Mouse (Mus musculus) kidney, adult 2 months (tissue): ENCODE measurements at regions not wholly inside any gene's neighbourhood (a gene's known extent, or its start where the extent isn't known, plus 50 kb on each side); places are given as distances from the start of the nearest gene placed in this dataset.

ENCODE experiments used
- DNase-seq: peaks from one replicate; pipeline ENCODE4 v3.0.0; 2021
- H3K27ac ChIP-seq: fragments of 200-500 bp; 2 replicates; pipeline ENCODE4 v1.5.1; 2012; ENCODE audit warnings: low read depth, low read length, control low read depth, inconsistent platforms; ENCODE audit not compliant: insufficient read depth
- H3K27me3 ChIP-seq: fragments of 200-500 bp; replicated peaks from 2 replicates; pipeline ENCODE4 v1.6.1; 2012; ENCODE audit warnings: mild to moderate bottlenecking, moderate library complexity, low read length, inconsistent platforms; ENCODE audit not compliant: control insufficient read depth, insufficient read depth
- H3K36me3 ChIP-seq: fragments of 200-500 bp; 2 replicates; pipeline ENCODE4 v1.6.1; 2012; ENCODE audit warnings: mild to moderate bottlenecking, moderate library complexity, low read length, inconsistent platforms; ENCODE audit not compliant: control insufficient read depth, insufficient read depth
- H3K4me1 ChIP-seq: fragments of 200-500 bp; 2 replicates; pipeline ENCODE4 v1.6.1; 2011; ENCODE audit warnings: low read length; ENCODE audit not compliant: control insufficient read depth, insufficient read depth
- H3K4me3 ChIP-seq: fragments of 200-500 bp; 2 replicates; pipeline ENCODE4 v1.5.1; 2011; ENCODE audit warnings: mild to moderate bottlenecking, low read depth, low read length, control low read depth; ENCODE audit not compliant: insufficient read depth
- CTCF ChIP-seq: fragments of 200-500 bp; conservative IDR thresholded peaks from 2 replicates; pipeline ENCODE4 v1.5.1; 2011; ENCODE audit warnings: low read depth, mild to moderate bottlenecking, control low read depth, low read length, moderate library complexity, mixed read lengths; ENCODE audit not compliant: insufficient read depth, insufficient read length
- POLR2A ChIP-seq: fragments of 200-500 bp; IDR thresholded peaks from one replicate; pipeline ENCODE4 v1.6.1; 2011; ENCODE audit warnings: low read depth, low read length, control low read depth
- WGBS: fragments of 180-500 bp; shearing (Covaris S2); methylation state at CpG from one replicate; pipeline ENCODE4 v1.1.7; 2018; 5-methylcytosine and 5-hydroxymethylcytosine counted together

DNA sequence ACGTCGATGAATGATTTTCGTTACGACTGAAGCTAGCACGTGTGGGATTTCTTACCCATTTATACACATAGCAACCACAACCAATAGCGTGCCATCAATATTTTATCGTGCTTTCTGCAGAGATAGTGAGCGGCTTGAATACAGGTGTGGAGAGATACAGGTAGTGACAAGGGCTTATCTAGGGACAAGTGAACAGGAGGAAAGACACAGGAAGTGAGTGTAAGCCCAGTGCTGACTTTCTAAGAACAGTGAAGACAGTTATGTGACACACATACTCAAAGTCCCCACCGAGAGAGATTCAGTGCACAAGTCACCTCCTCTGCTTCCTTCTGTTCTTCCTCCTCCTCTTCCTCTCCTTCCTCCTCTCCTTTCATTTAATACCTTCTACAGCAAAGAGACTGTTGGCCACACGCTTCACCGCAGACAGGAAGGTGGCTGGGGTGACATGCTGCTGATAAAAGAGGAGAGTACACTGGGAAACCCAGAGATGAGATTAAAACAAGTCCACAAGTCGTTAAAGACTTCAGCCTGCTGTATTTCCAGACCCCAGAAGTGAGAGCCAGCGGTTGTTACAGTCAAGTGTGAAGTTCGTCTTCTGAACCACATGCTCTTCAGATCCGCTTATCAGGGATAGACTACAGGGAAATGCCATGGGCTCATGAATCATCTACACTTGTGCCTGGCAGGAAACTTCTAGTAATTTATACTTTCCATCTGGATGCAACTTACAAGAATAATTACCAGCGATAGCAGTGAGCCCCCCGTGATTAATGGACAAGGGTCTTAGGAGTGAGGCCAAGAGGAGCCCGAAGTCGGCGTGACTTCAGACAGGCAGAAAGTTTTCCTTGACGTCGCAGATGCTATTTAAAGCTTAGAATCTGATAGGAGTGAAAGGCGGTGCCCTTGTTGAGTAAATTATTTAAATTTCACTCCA, 180.5 kb downstream of the Gxylt1 start:
- Histone ChIP-seq H3K4me1 (no peaks in the 10 kb centered on the region), H3K27me3 (no peaks in the 10 kb centered on the region), H3K27ac (no peak overlapping the region), H3K4me3 (no peak overlapping the region), H3K36me3 (no peaks in the 10 kb centered on the region)
- TF ChIP-seq CTCF (no peak), POLR2A (no peak)
- no peak for DNase-seq
- 31% methylated on average over 23 of the region's 23 CpGs for WGBS

DNA sequence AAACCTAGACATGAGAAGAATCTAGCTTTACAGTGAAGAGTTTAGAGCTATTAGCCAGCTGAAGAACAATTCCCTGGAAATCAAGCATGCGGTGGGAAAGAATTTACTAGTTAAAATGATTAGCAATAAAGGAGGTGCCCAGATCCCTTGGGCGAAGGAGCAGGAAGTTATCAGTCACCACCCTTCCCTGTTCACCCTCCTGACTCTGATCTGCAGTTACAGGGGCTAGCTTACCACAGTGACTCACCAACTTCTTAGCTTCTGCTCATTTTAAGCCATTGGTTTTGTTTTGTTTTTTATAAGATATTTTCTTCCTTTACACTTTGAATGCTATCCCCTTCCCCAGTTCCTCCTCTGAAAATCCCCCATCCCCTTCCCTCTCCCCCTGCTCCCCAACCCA, 183.6 kb downstream of the Gxylt1 start:
- H3K36me3 ChIP-seq: no peaks in the 10 kb centered on the region
- H3K27ac ChIP-seq: no peak overlapping the region
- no peaks in the 10 kb centered on the region for H3K4me1 ChIP-seq
- 78% methylated on average over 2 of the region's 2 CpGs for WGBS
- H3K27me3 ChIP-seq: no peaks in the 10 kb centered on the region
- no peak for DNase-seq
- no peak overlapping the region for H3K4me3 ChIP-seq
- TF ChIP-seq CTCF: no peak
- TF ChIP-seq POLR2A: no peak

DNA sequence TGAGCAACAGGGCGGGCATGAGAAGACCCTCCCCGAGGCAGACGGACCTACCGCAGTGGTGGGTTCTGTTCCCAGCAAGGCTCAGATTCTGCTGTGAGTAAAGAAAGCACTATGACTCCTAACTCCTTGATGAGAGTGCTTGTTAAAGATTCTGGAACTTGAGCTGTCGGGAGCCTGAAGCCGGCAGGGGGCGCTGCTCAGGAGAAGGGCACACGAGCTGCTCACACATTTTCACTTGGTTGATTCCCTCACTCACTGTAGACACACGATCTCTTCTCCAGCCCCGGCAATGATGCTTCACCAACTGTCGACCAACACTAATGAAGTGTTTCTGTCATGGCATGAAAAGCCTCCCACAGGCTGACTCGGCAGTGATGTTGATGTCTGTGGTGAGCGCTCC, 185.6 kb downstream of the Gxylt1 start:
- WGBS: 24% methylated on average over 13 of the region's 13 CpGs
- DNase-seq: peak; percentile 26
- Histone ChIP-seq H3K27ac (no peak overlapping the region), H3K4me3 (no peak overlapping the region), H3K36me3 (no peaks in the 10 kb centered on the region), H3K27me3 (no peaks in the 10 kb centered on the region), H3K4me1 (no peaks in the 10 kb centered on the region)
- TF ChIP-seq CTCF (peak; percentile 61), POLR2A (no peak)

DNA sequence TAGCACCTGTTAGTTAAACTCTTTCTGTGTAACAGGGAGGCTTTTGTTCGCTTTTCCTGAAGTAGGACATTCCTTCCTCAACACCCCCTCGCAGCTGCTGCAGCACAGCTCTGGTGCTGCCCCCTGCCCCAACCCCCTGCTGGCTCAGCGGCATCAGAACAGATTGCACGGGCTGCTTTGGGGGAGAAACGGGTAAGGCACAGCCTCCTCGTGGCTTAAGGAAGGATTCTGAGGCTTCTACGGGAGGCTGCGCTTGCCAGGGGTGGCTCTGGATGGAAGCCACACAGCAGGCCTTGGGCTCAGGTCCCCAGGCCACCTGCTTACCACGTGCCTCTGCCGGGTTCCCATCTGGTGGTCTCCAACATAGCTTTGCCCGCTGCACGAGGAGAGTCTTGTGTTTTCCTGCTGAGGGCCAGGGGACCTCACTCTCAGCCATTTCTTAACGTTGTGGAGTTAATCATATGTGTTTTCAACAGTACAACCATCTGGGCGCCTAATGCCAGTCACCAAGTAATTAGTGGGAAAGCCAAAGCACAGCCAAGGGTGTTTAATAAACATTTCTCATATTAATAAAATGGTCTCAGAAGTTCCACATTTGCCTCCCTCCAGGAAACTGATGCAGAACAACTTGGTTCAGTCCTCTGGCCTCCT, 189.9 kb downstream of the Gxylt1 start:
- Histone ChIP-seq H3K27me3 (no peaks in the 10 kb centered on the region), H3K36me3 (no peaks in the 10 kb centered on the region), H3K27ac (no peak overlapping the region), H3K4me3 (no peak overlapping the region), H3K4me1 (no peaks in the 10 kb centered on the region)
- no peak for DNase-seq
- 71% methylated on average over 14 of the region's 14 CpGs for WGBS
- TF ChIP-seq CTCF (no peak), POLR2A (no peak)

DNA sequence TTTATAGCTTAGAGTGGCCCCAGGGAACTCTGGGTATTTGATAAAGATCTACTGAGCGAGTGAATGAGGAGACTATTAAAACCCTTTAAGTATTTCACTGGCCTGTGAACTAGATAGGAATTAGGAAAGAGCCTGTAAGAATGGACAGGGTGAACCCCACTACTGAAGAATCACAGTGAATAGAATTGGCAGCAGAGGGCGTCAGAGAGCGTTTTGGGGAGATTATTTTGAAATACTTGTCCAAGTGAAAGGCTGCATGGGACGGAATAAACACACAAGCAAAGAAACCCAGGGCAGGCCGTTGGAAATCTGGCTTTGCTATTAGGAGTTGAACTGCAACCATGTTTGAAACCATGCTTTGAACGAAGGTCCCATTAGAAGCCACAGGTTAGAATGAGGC, 200.9 kb downstream of the Gxylt1 start:
- H3K4me3 ChIP-seq: no peak overlapping the region
- no peaks in the 10 kb centered on the region for H3K27me3 ChIP-seq
- H3K4me1 ChIP-seq: no peaks in the 10 kb centered on the region
- no peak overlapping the region for H3K27ac ChIP-seq
- WGBS: 59% methylated on average over 6 of the region's 6 CpGs
- H3K36me3 ChIP-seq: no peaks in the 10 kb centered on the region
- TF ChIP-seq POLR2A (no peak), CTCF (no peak)
- DNase-seq: no peak

DNA sequence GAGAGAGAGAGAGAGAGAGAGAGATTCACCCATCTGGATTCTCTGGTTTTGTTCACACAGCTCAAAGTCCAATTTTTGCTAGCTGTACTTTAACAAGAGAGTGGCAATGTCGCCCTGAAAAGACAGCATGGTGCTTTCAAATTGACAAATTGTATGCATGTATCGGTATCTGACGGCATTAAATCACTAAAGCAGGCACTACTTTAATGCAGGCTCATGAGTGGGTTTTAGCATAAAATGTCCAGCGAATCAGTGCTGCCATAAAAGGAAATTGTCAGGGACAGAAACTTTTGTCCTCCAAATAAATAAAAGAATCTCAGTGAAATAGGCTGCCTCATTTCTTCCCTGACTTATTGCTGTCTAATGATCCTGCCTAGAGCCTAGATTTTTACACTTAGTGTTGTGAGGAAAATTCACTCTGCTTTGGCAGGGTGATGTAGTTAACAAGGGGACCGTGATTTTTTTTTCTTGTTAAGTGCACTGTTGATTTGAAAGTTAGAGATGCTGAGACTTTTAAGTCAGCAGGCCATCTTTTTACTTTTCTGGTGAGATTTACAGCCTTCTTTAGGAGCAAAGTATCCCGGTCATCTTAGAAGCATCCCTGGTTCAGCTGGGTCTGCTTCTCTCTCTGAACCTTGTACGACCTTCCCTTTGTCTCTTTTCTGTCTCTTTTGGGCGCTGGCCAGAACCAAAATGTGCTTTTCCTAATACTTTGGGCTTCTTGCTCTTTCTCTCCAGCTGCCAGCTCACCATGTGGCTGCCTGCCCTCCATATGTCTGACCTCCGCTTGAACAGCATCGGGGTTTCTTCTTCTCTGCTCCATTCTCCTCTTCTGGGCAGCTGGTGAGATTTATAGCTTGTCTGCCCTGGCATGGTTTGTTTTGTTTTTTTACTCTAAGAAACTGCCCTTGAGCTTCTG, 212.5 kb downstream of the Gxylt1 start:
- DNase-seq: peak; percentile 15
- TF ChIP-seq CTCF (no peak), POLR2A (no peak)
- Histone ChIP-seq H3K27me3 (no peaks in the 10 kb centered on the region), H3K36me3 (no peaks in the 10 kb centered on the region), H3K4me3 (no peak overlapping the region), H3K27ac (no peak overlapping the region), H3K4me1 (no peaks in the 10 kb centered on the region)
- 31% methylated on average over 10 of the region's 10 CpGs for whole genome bisulfite sequencing
